8 mouse cellular contexts compared by ENCODE assay signal in the genomic region with DNA sequence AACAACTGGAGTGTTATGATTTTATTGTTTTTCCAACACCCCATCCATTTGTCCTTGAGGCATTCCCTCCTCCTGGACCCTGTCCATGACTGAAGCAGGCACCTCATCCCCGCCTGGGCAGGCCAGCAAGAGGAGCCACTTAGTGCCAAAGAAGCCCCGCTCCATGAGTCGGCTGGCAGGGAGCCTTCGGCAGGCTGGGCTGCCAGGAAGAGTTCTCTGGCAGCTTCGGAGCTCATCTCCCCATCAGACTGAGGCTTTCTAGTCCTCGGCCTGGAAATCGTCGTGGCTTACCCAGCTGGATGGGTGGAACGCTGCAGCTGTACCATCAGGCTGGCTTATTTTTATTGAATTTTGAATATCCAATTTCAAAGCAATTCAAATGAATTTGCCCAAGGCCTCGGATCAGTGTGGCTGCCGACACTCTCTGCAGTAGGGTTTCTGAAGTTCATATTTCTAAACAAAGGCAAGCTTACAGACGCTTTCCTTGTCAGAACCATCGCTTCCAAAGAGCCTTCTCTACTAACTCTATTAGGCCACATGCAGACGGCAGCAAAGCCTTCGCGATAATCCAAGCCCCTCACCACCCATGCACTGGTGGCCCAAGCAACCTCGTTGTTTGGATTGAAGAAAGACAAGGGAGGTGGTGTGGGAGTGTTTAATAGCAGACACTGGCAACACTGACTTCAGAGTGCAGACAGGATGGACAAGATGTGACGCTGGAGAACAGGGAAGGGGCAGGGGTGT.
DNase-seq lines count a peak whose midpoint lies in the region; ATAC-seq lines count a peak whose summit lies in the region.

No protein-coding gene starts in this region.

- WGBS in hindbrain, embryonic 14.5 days, result 54% methylated on average over 18 of the region's 18 CpGs
- WGBS in lung, embryonic 16.5 days, result 45% methylated on average over 18 of the region's 18 CpGs
- WGBS in stomach, embryonic 16.5 days, result 56% methylated on average over 18 of the region's 18 CpGs

- DNase-seq in adrenal gland, postnatal 25 days, result peak; percentile 12
- no peak for DNase-seq in adrenal gland, postnatal 36 days
- peak; percentile 50 to 69 for DNase-seq in cerebellum, postnatal 36 days
- DNase-seq in hindbrain, embryonic 14.5 days (ENCODE audit: low spot score), result peak; percentile 61
- no peak for DNase-seq in kidney, adult 9 months

- H3K27ac ChIP-seq in hindbrain, embryonic 14.5 days, result peak overlapping the region; percentile 62
- H3K27ac ChIP-seq in lung, embryonic 16.5 days (ENCODE audit: low read length), result peak overlapping the region; percentile 26; the same call in 1 of the 2 replicates
- no peak overlapping the region for H3K27ac ChIP-seq in stomach, embryonic 16.5 days (ENCODE audit: low read length)

- H3K4me2 ChIP-seq in hindbrain, embryonic 14.5 days (replicated peaks), result no peak overlapping the region
- H3K4me2 ChIP-seq in lung, embryonic 16.5 days (ENCODE audit: low read depth, low read length), result no peak overlapping the region
- no peak overlapping the region for H3K4me2 ChIP-seq in stomach, embryonic 16.5 days (ENCODE audit: low read depth, low read length)

- no peak overlapping the region for H3K4me3 ChIP-seq in hindbrain, embryonic 14.5 days (replicated peaks; ENCODE audit: low read length)
- no peak overlapping the region for H3K4me3 ChIP-seq in lung, embryonic 16.5 days (ENCODE audit: low read length)
- no peak overlapping the region for H3K4me3 ChIP-seq in stomach, embryonic 16.5 days (replicated peaks; ENCODE audit: low read length)

- no peaks in the 10 kb centered on the region for H3K9me3 ChIP-seq in hindbrain, embryonic 14.5 days (ENCODE audit: control insufficient read depth, low read length)
- no peaks in the 10 kb centered on the region for H3K9me3 ChIP-seq in lung, embryonic 16.5 days (ENCODE audit: control insufficient read depth, low read length)
- H3K9me3 ChIP-seq in stomach, embryonic 16.5 days (replicated peaks; ENCODE audit: control insufficient read depth, low read length), result no peaks in the 10 kb centered on the region

- no peaks in the 10 kb centered on the region for H3K36me3 ChIP-seq in hindbrain, embryonic 14.5 days (replicated peaks; ENCODE audit: control insufficient read depth, insufficient read depth)
- no peaks in the 10 kb centered on the region for H3K36me3 ChIP-seq in lung, embryonic 16.5 days (ENCODE audit: control insufficient read depth, insufficient read depth, low read length)
- no peaks in the 10 kb centered on the region for H3K36me3 ChIP-seq in stomach, embryonic 16.5 days (ENCODE audit: control insufficient read depth, insufficient read depth, low read length)

- H3K9ac ChIP-seq in hindbrain, embryonic 14.5 days, result no peak overlapping the region
- H3K9ac ChIP-seq in lung, embryonic 16.5 days (ENCODE audit: low read length), result no peak overlapping the region
- no peak overlapping the region for H3K9ac ChIP-seq in stomach, embryonic 16.5 days (ENCODE audit: low read length)

- H3K27me3 ChIP-seq in hindbrain, embryonic 14.5 days (ENCODE audit: control insufficient read depth, insufficient read depth, low read length), result no peaks in the 10 kb centered on the region
- no peaks in the 10 kb centered on the region for H3K27me3 ChIP-seq in lung, embryonic 16.5 days (ENCODE audit: control insufficient read depth, insufficient read depth, low read depth, low read length)
- H3K27me3 ChIP-seq in stomach, embryonic 16.5 days (ENCODE audit: control insufficient read depth, insufficient read depth, low read length), result no peaks in the 10 kb centered on the region

- peak; percentile 79; the same call in 1 of the 2 replicates for ATAC-seq in hindbrain, embryonic 14.5 days (ENCODE audit: low FRiP score)
- ATAC-seq in lung, embryonic 16.5 days (ENCODE audit: low read depth), result peak; percentile 88
- 0 out of 2 replicates have a peak, but pooled peaks have one; percentile 29 for ATAC-seq in stomach, embryonic 16.5 days (ENCODE audit: insufficient read depth, low FRiP score)
- no peak for ATAC-seq in megakaryocyte, adult 5-6 weeks (ENCODE audit: poor library complexity, severe bottlenecking)

- H3K4me1 ChIP-seq in hindbrain, embryonic 14.5 days (replicated peaks; ENCODE audit: control insufficient read depth, insufficient read depth, low read length), result peaks cover 28% of the 10 kb centered on the region
- peaks cover 2% of the 10 kb centered on the region; the same call in 1 of the 2 replicates for H3K4me1 ChIP-seq in lung, embryonic 16.5 days (replicated peaks; ENCODE audit: control insufficient read depth, insufficient read depth, low read length)
- H3K4me1 ChIP-seq in stomach, embryonic 16.5 days (ENCODE audit: control insufficient read depth, insufficient read depth, low read length), result no peaks in the 10 kb centered on the region

Comparison
In these comparisons a context has a peak if more than half of its experiments do, and no peak if none do; other contexts are left out.
1. DNase-seq: peak in adrenal gland, postnatal 25 days (single experiment), cerebellum, postnatal 36 days (2 of 2) and hindbrain, embryonic 14.5 days (single experiment); none in adrenal gland, postnatal 36 days (0 of 2) and kidney, adult 9 months (single experiment).